Mouse (Mus musculus) testis, adult 2 months (tissue): ENCODE measurements around the gene Olfr275. TPM values are rescaled to one million over a fixed set of nuclear protein-coding genes. Genes with fewer than 3 reads are reported as not detected.
A peak's percentile ranks its signal among the peaks of the same experiment; 100 is the strongest.
"Not testable (repeated sequence)": the region's sequence is repeated elsewhere in the genome, so short reads cannot be mapped to it uniquely, and the experiment has no call there.

Experiments used
- H3K27ac ChIP-seq: fragments of 200-500 bp; 2 replicates; pipeline ENCODE4 v1.5.1; 2012; ENCODE audit warnings: low read depth, low read length; ENCODE audit not compliant: control insufficient read depth, insufficient read depth
- H3K27me3 ChIP-seq: fragments of 200-500 bp; 2 replicates; pipeline ENCODE4 v1.6.1; 2012; ENCODE audit warnings: mild to moderate bottlenecking, low read length, moderate library complexity; ENCODE audit not compliant: control insufficient read depth, insufficient read depth
- H3K36me3 ChIP-seq: fragments of 200-500 bp; 2 replicates; pipeline ENCODE4 v1.6.1; 2012; ENCODE audit warnings: mild to moderate bottlenecking, low read length; ENCODE audit not compliant: control insufficient read depth, insufficient read depth
- H3K4me1 ChIP-seq: fragments of 200-500 bp; 2 replicates; pipeline ENCODE4 v1.6.1; 2012; ENCODE audit warnings: low read length; ENCODE audit not compliant: control insufficient read depth, insufficient read depth
- H3K4me3 ChIP-seq: fragments of 200-500 bp; 2 replicates; pipeline ENCODE4 v1.5.1; 2012; ENCODE audit warnings: low read depth, mild to moderate bottlenecking, low read length, moderate library complexity, mixed read lengths; ENCODE audit not compliant: control insufficient read depth
- CTCF ChIP-seq: fragments of 200-500 bp; IDR thresholded peaks from 2 replicates; pipeline ENCODE4 v1.5.1; 2012; ENCODE audit warnings: low read depth, mild to moderate bottlenecking, inconsistent platforms, low read length, moderate library complexity; ENCODE audit not compliant: control insufficient read depth, insufficient read depth, insufficient replicate concordance
- POLR2A ChIP-seq: fragments of 200-500 bp; IDR thresholded peaks from 2 replicates; pipeline ENCODE4 v1.6.1; 2012; ENCODE audit warnings: low read depth, mild to moderate bottlenecking, inconsistent platforms, low read length, moderate library complexity; ENCODE audit not compliant: control insufficient read depth
- polyA plus RNA-seq: library from polyadenylated mRNA; depleted of rRNA; stranded (reverse); fragments of >200 nt; gene quantifications from 2 replicates; pipeline ENCODE4 v1.2.3, GENCODE M21; 2012; rRNA removed

The Olfr275 gene
- 1.5 and 2.0 TPM in 2 replicates for polyA plus RNA-seq

DNA sequence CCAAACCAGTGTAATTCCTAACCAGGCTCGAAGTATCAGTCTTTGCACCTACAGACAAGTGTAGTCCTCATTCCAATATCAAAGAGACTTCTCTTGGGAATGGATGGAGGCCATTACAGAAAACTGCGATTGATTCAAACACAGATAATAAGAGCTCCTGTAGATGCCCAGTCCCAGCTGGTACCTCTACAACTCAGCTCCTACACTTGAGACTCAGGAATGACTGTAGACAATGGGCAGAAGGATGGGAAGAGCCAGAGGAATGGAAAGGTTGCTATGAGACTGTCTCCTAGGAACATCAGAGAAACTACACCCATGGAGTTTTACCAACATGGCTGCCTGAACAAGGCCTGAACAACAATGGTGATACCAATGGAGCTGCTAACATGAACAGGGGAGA lies at the start of gene Olfr275:
Gene Olfr275, plus strand, starts transcription at position 301 of the 400 bp plus-strand sequence.
- Histone ChIP-seq H3K27me3 (no peaks in the 10 kb centered on the region), H3K4me3 (peak within 1 kb of the TSS; percentile 56; the same call in 1 of the 2 replicates), H3K36me3 (no peaks in the 10 kb centered on the region), H3K4me1 (no peaks in the 10 kb centered on the region), H3K27ac (no peak within 1 kb of the TSS)
- TF ChIP-seq CTCF, result no peak
- TF ChIP-seq POLR2A, result no peak

DNA sequence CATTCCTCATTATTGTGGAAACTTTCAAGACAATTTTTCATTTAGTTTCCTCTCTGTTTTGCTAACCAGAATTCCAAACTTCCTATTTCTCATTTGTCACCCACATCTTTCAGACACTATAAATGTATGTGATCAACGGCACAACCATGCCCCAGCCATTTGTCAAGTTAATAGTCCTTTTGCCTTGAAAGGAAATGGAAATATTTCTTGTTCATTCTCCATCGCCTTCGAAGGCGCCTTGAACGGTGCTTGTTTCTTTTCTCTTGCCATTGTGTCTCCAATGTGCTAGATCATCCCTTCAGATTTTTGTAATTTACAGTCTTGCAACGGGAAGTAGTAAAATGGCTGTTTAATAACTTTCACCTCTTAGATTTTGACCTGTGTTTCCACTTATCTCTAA lies 48.8 kb upstream of the Olfr275 start:
- no peaks in the 10 kb centered on the region for H3K36me3 ChIP-seq
- H3K27ac ChIP-seq, result no peak overlapping the region
- H3K4me1 ChIP-seq, result no peaks in the 10 kb centered on the region
- H3K27me3 ChIP-seq, result no peaks in the 10 kb centered on the region
- no peak overlapping the region for H3K4me3 ChIP-seq
- TF ChIP-seq CTCF (no peak), POLR2A (no peak)

DNA sequence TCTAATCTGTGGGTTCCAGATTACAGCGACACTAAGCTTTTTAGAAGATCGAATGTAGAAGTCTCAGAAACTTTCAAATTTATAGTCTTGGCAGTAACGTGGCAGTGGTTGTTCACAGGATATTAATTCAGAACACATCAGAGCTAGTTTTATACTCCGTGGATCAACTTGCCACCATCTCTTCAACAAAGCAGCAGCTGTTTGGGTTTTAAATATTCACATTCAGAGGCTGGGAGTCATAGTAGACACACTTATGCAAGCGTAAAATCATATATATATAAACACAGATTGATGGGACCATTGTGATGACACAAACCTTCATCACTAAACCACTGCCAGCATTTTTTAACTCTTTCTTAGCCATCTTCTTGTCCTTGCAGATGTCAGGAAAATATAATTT lies 42.2 kb upstream of the Olfr275 start:
- Histone ChIP-seq H3K27me3 (no peaks in the 10 kb centered on the region), H3K4me1 (no peaks in the 10 kb centered on the region), H3K4me3 (no peak overlapping the region), H3K27ac (no peak overlapping the region), H3K36me3 (no peaks in the 10 kb centered on the region)
- TF ChIP-seq POLR2A, result no peak
- TF ChIP-seq CTCF, result no peak

DNA sequence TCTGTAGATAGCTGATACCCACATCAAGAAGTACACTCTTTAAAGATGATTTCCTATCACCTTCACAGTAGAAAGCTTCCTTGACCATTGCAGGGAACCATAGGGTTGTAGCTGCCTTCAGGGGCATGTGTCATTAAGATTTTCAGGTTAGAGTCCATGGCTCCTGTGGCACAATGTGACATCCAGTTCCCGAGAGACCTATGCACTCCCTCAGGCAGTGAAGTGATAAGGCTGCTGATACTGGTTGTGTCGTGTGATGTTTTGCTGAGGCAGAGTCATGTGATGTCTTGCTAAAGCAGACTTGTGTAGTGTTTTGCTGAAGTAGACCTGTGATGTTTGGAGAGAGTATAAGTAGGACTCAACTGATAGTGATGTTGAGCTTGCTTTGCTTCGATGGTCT lies 14.4 kb upstream of the Olfr275 start:
- H3K4me3 ChIP-seq, result no peak overlapping the region
- no peaks in the 10 kb centered on the region for H3K4me1 ChIP-seq

DNA sequence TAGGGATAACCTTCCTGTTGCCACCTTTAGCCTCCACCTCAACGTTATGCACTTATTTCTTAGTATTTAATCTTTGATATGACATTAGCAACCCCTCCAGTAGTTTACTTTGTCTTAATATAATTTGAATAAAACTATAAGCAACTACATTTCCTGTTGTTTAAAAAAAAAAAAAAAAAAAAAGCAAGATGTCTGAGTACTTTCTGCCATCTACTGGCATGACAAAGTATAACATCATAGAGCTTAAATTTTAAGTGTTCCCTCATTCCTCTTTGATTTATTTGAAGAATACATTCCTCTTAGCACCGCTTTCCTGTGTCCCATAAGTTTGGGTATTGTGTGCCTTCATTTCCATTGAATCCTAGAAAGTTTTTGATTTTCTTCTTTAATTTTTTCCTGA lies 2.5 kb upstream of the Olfr275 start:
- H3K27me3 ChIP-seq, result no peaks in the 10 kb centered on the region
- no peaks in the 10 kb centered on the region for H3K36me3 ChIP-seq
- no peak overlapping the region for H3K4me3 ChIP-seq

More for the DNA sequence above, 14.4 kb upstream of the Olfr275 start:
- H3K36me3 ChIP-seq, result no peaks in the 10 kb centered on the region
- H3K27ac ChIP-seq, result no peak overlapping the region
- TF ChIP-seq CTCF (no peak), POLR2A (no peak)
- H3K27me3 ChIP-seq, result no peaks in the 10 kb centered on the region

DNA sequence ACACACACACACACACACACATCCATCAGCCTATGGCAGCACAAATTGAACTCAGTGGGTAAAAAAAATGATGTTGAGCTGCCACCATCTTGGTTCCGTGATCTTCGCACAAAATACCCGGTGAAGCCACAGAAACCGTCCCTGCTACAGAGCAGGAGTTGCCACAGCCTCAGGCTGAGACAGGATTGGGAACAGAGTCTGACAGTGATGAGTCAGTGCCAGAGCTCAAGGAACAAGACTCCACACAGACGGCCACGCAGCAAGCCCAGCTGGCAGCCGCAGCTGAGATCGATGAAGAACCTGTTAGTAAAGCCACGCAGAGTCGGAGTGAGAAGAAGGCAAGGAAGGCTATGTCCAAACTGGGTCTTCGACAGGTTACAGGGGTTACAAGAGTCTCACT lies 7.0 kb downstream of the Olfr275 start:
- no peaks in the 10 kb centered on the region for H3K36me3 ChIP-seq
- peak overlapping the region; percentile 43 for H3K4me3 ChIP-seq
- no peak for TF ChIP-seq POLR2A
- TF ChIP-seq CTCF, result no peak
- no peaks in the 10 kb centered on the region for H3K27me3 ChIP-seq
- no peak overlapping the region for H3K27ac ChIP-seq
- peaks cover 4% of the 10 kb centered on the region for H3K4me1 ChIP-seq

More for the DNA sequence above, 2.5 kb upstream of the Olfr275 start:
- no peak overlapping the region for H3K27ac ChIP-seq
- no peak for TF ChIP-seq CTCF
- TF ChIP-seq POLR2A, result no peak
- H3K4me1 ChIP-seq, result no peaks in the 10 kb centered on the region

DNA sequence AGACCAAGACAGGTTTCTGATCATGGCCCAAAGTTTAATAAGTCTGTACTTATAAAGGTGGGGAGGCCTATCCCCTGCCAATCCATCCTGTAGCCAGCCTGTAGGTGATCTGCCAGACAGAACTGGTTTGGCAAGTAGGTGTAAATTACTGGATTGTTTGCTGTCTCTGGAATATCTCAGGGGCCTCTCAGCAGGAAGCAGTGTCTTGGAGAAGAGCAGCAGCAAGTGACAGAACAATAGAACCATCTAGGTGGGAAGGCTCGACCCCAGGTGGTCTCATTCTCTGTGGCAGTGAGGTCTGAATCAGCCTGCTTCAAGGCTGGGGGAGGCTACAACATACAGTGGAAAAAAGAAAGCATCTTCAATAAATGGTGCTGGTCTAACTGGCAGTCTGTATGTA lies 31.0 kb downstream of the Olfr275 start:
- not testable (repeated sequence) for H3K4me1 ChIP-seq, H3K27me3 ChIP-seq, H3K4me3 ChIP-seq, H3K27ac ChIP-seq, H3K36me3 ChIP-seq

DNA sequence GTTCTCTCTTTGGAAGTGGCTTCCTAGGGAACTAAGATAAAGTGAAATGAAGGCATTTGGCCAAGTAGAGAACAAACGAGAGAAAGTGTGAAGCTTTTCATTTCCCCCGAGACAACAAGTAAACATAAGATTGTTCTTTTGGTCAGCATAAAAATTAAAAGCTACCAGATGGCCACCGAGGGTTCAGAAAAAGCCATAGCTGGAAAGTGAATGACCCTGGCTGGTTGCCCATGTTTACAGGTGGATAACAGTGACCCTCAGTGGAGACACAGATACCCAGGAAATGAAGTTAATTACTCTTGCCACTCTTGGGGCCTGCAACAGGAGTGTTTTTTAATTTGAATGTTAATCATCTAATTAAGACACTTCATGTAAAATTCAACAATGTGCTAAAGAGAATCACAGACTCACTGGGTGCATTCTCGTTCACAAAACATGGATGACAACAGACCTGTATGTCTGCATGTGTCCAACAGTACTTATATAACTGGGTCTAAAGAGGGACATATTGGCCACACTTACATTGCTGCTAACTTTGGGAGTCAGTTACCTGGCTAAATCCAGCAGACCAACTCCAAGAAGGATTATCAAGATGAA lies 34.7 kb downstream of the Olfr275 start:
- H3K4me3 ChIP-seq, result no peak overlapping the region
- TF ChIP-seq POLR2A, result no peak
- no peak for TF ChIP-seq CTCF

More for the DNA sequence above, 34.7 kb downstream of the Olfr275 start:
- H3K27ac ChIP-seq, result no peak overlapping the region
- H3K27me3 ChIP-seq, result no peaks in the 10 kb centered on the region
- no peaks in the 10 kb centered on the region for H3K4me1 ChIP-seq
- H3K36me3 ChIP-seq, result no peaks in the 10 kb centered on the region
